Mouse (Mus musculus): ENCODE measurements around the gene Cd209f. TPM values are rescaled to one million over a fixed set of nuclear protein-coding genes. Genes with fewer than 3 reads are reported as not detected.

Cd209f gene
- polyA plus RNA-seq (2015; fragmentation: Nextera tagmentation; extraction: Ambion mirVana), result 0.17 and 0.98 TPM in 2 replicates

DNA sequence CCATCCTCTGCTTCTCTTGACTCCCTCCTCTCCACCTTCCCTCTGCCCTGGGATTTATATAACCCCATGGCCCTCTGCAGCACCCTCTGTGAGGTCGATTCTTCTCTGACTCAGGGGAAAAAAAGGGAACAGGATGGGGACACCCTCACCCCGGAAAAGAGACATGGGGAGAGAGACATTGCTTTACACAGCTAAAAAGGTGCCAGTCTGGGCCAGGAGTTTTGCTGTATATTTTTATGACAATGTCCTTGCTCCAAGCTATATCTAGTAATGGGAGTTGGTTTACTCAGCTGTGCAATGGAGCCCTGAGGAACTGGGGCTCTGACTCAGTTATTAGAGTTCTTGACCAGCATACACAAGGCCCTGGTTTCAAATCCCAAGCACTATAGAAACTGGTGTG is at the start of gene Cd209f:
TSS of gene Cd209f (minus strand) at position 101 of the 400 bp plus-strand sequence.

DNA sequence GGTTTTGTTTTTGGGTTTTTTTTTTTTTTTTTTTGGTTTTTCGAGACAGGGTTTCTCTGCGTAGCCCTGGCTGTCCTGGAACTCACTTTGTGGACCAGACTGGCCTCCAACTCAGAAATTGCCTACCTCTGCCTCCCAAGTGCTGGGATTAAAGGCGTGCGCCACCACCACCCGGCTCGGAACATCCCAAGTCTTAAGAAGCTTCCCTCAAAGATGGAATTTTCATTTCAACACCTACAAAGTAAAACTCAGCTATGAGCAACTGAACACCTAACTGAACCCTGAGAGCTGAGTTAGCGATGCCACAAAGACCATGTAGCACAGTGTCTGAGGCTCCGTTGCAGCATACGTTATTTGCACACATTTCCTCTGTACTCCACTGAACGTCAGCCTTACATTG is 28.2 kb upstream of the Cd209f start, which contains the start of gene Cd209g:
TSS of gene Cd209g (plus strand) at position 301 of the 400 bp plus-strand sequence.

Other genes with a start within 250 kb of the Cd209f start
- gene Cd209d, start 227.3 kb downstream of the Cd209f start, polyA plus RNA-seq (2015; fragmentation: Nextera tagmentation; extraction: Ambion mirVana), result 0.15 TPM in 1 of 2 replicates, not detected in the other
- not detected in 2 replicates for gene Cd209b, start 179.0 kb downstream of the Cd209f start, polyA plus RNA-seq (2015; fragmentation: Nextera tagmentation; extraction: Ambion mirVana)
- 0.20 and 0.29 TPM in 2 replicates for gene Cd209c, start 151.1 kb downstream of the Cd209f start, polyA plus RNA-seq (2015; fragmentation: Nextera tagmentation; extraction: Ambion mirVana)
- gene Cd209g, start 28.3 kb upstream of the Cd209f start, polyA plus RNA-seq (2015; fragmentation: Nextera tagmentation; extraction: Ambion mirVana), result not detected in 2 replicates
- 5.9 and 6.9 TPM in 2 replicates for gene Evi5l, start 60.7 kb upstream of the Cd209f start, polyA plus RNA-seq (2015; fragmentation: Nextera tagmentation; extraction: Ambion mirVana)
- 0.05 and 0.08 TPM in 2 replicates for gene Prr36, start 111.6 kb upstream of the Cd209f start, polyA plus RNA-seq (2015; fragmentation: Nextera tagmentation; extraction: Ambion mirVana)
- gene Lrrc8e, start 121.0 kb upstream of the Cd209f start, polyA plus RNA-seq (2015; fragmentation: Nextera tagmentation; extraction: Ambion mirVana), result 0.05 and 0.06 TPM in 2 replicates
- gene Map2k7, start 132.9 kb upstream of the Cd209f start, polyA plus RNA-seq (2015; fragmentation: Nextera tagmentation; extraction: Ambion mirVana), result 14.8 and 15.0 TPM in 2 replicates
- 0.27 and 0.36 TPM in 2 replicates for gene Gm49320, start 133.0 kb upstream of the Cd209f start, polyA plus RNA-seq (2015; fragmentation: Nextera tagmentation; extraction: Ambion mirVana)
- 1.6 TPM in 2 replicates for gene Tgfbr3l, start 142.4 kb upstream of the Cd209f start, polyA plus RNA-seq (2015; fragmentation: Nextera tagmentation; extraction: Ambion mirVana)
- 19.1 and 21.0 TPM in 2 replicates for gene Snapc2, start 147.2 kb upstream of the Cd209f start, polyA plus RNA-seq (2015; fragmentation: Nextera tagmentation; extraction: Ambion mirVana)
- 7.4 and 8.7 TPM in 2 replicates for gene Ctxn1, start 153.4 kb upstream of the Cd209f start, polyA plus RNA-seq (2015; fragmentation: Nextera tagmentation; extraction: Ambion mirVana)
- gene Timm44, start 170.1 kb upstream of the Cd209f start, polyA plus RNA-seq (2015; fragmentation: Nextera tagmentation; extraction: Ambion mirVana), result 32.3 and 36.5 TPM in 2 replicates
- gene Ccl25, start 219.4 kb upstream of the Cd209f start, polyA plus RNA-seq (2015; fragmentation: Nextera tagmentation; extraction: Ambion mirVana), result 7.2 and 8.0 TPM in 2 replicates
- gene Elavl1, start 219.6 kb upstream of the Cd209f start, polyA plus RNA-seq (2015; fragmentation: Nextera tagmentation; extraction: Ambion mirVana), result 99.9 and 105 TPM in 2 replicates

Measured in spleen, postnatal 0 days (tissue).